Mouse (Mus musculus) CH12.LX (cell line): ENCODE measurements around the gene Gm45521. TPM values are rescaled to one million over a fixed set of nuclear protein-coding genes. Genes with fewer than 3 reads are reported as not detected.

Experiments used
- DNase-seq: peaks from one replicate; pipeline ENCODE4 v3.0.0-alpha.2; 2013; ENCODE audit errors: extremely low read depth
- H3K27ac ChIP-seq: 2 replicates; pipeline ENCODE4 v1.5.1; 2012; ENCODE audit warnings: low read depth, mild to moderate bottlenecking, control low read depth, moderate library complexity; ENCODE audit not compliant: insufficient read depth
- H3K27me3 ChIP-seq: replicated peaks from 2 replicates; pipeline ENCODE3; 2012; ENCODE audit warnings: inconsistent platforms
- H3K36me3 ChIP-seq, 2 experiments: replicated peaks in 1 of 2; 2 replicates each; pipeline versions ENCODE3 to v1.6.1; 2012; ENCODE audit warnings: inconsistent platforms in 1 of 2, low read length in 1 of 2, mild to moderate bottlenecking in 1 of 2, mixed read lengths in 1 of 2, moderate library complexity in 1 of 2; ENCODE audit not compliant: control insufficient read depth in 1 of 2, insufficient read depth in 1 of 2
- H3K4me1 ChIP-seq, 2 experiments: 2 replicates each; pipeline ENCODE4 v1.6.1; 2012; ENCODE audit warnings: inconsistent platforms in 1 of 2, moderate library complexity in 1 of 2; ENCODE audit not compliant: insufficient read depth in 2 of 2, control insufficient read depth in 1 of 2
- H3K4me2 ChIP-seq: 2 replicates; pipeline ENCODE4 v1.6.1; 2012; ENCODE audit warnings: low read depth, mild to moderate bottlenecking, control low read depth; ENCODE audit not compliant: poor library complexity, insufficient read depth, severe bottlenecking
- H3K4me3 ChIP-seq, 3 experiments: fragments of 150-350 bp in 1 of 3; sonication (generic) in 1 of 3; replicated peaks in 1 of 3; 2 replicates each; pipeline versions ENCODE3 to v1.5.1; 2011 to 2012; ENCODE audit warnings: low read depth in 2 of 3, low read length in 2 of 3, mild to moderate bottlenecking in 2 of 3, moderate library complexity in 2 of 3, control low read depth in 1 of 3, improper control_type of control experiment in 1 of 3, inconsistent platforms in 1 of 3, mixed read lengths in 1 of 3; ENCODE audit not compliant: poor library complexity in 1 of 3
- H3K79me2 ChIP-seq: replicated peaks from 2 replicates; pipeline ENCODE4 v1.6.1; 2012; ENCODE audit warnings: mild to moderate bottlenecking, moderate library complexity; ENCODE audit not compliant: control insufficient read depth, poor library complexity, insufficient read depth, severe bottlenecking; ENCODE audit errors: extremely low read depth
- H3K9ac ChIP-seq: 2 replicates; pipeline ENCODE4 v1.6.1; 2012; ENCODE audit warnings: low read depth, mild to moderate bottlenecking, control low read depth, moderate library complexity; ENCODE audit not compliant: insufficient read depth
- H3K9me3 ChIP-seq: replicated peaks from 2 replicates; pipeline ENCODE3; 2012; ENCODE audit warnings: low read length, inconsistent platforms, mixed read lengths
- BHLHE40 ChIP-seq: IDR thresholded peaks from 2 replicates; pipeline ENCODE4 v1.6.1; 2011; ENCODE audit warnings: mild to moderate bottlenecking, low read depth, low read length, improper control_type of control experiment
- CHD1 ChIP-seq: IDR thresholded peaks from 2 replicates; pipeline ENCODE4 v1.6.1; 2012; ENCODE audit warnings: low read depth, low read length, improper control_type of control experiment, inconsistent platforms
- CHD2 ChIP-seq: IDR thresholded peaks from 2 replicates; pipeline ENCODE4 v1.6.1; 2011; ENCODE audit warnings: low read length, improper control_type of control experiment
- CTCF ChIP-seq, 2 experiments: IDR thresholded peaks in 1 of 2; conservative IDR thresholded peaks in 1 of 2; 2 replicates each; pipeline ENCODE4 v1.5.1; 2011 to 2012; ENCODE audit warnings: low read depth in 2 of 2, low read length in 2 of 2, improper control_type of control experiment in 1 of 2, inconsistent platforms in 1 of 2, mild to moderate bottlenecking in 1 of 2, moderate library complexity in 1 of 2
- E2F4 ChIP-seq: IDR thresholded peaks from 2 replicates; pipeline ENCODE4 v1.6.1; 2011; ENCODE audit warnings: low read depth, low read length, improper control_type of control experiment; ENCODE audit not compliant: insufficient replicate concordance
- EP300 ChIP-seq: IDR thresholded peaks from 2 replicates; pipeline ENCODE4 v1.6.1; 2011; ENCODE audit warnings: low read length, improper control_type of control experiment
- HCFC1 ChIP-seq: IDR thresholded peaks from 2 replicates; pipeline ENCODE4 v1.6.1; 2012; ENCODE audit warnings: low read depth, mild to moderate bottlenecking, inconsistent platforms, low read length, improper control_type of control experiment
- IRF4 ChIP-seq: IDR thresholded peaks from 2 replicates; pipeline ENCODE4 v1.6.1; 2014; ENCODE audit warnings: low read depth, mild to moderate bottlenecking, inconsistent platforms, low read length, improper control_type of control experiment
- KAT2A ChIP-seq: IDR thresholded peaks from 2 replicates; pipeline ENCODE4 v1.6.1; 2012; ENCODE audit warnings: low read length, improper control_type of control experiment, inconsistent platforms; ENCODE audit not compliant: insufficient replicate concordance
- MAX ChIP-seq: IDR thresholded peaks from 2 replicates; pipeline ENCODE4 v1.6.1; 2011; ENCODE audit warnings: low read length, improper control_type of control experiment
- MXI1 ChIP-seq: IDR thresholded peaks from 2 replicates; pipeline ENCODE4 v1.6.1; 2011; ENCODE audit warnings: mild to moderate bottlenecking, low read depth, low read length, improper control_type of control experiment
- NELFE ChIP-seq: IDR thresholded peaks from 2 replicates; pipeline ENCODE4 v1.6.1; 2011; ENCODE audit warnings: low read depth, low read length, improper control_type of control experiment
- NRF1 ChIP-seq: IDR thresholded peaks from 2 replicates; pipeline ENCODE4 v1.6.1; 2014; ENCODE audit warnings: low read depth, mild to moderate bottlenecking, inconsistent platforms, low read length, improper control_type of control experiment, moderate library complexity
- PAX5 ChIP-seq: IDR thresholded peaks from 2 replicates; pipeline ENCODE4 v1.6.1; 2012; ENCODE audit warnings: low read length, inconsistent platforms, mixed read lengths
- SIN3A ChIP-seq: IDR thresholded peaks from 2 replicates; pipeline ENCODE4 v1.6.1; 2012; ENCODE audit warnings: low read length, improper control_type of control experiment, inconsistent platforms
- SMC3 ChIP-seq: IDR thresholded peaks from 2 replicates; pipeline ENCODE4 v1.6.1; 2011; ENCODE audit warnings: low read depth, low read length, improper control_type of control experiment
- UBTF ChIP-seq: IDR thresholded peaks from 2 replicates; pipeline ENCODE4 v1.6.1; 2012; ENCODE audit warnings: low read depth, mild to moderate bottlenecking, inconsistent platforms, low read length, improper control_type of control experiment, moderate library complexity
- USF2 ChIP-seq: conservative IDR thresholded peaks from 2 replicates; pipeline ENCODE4 v1.6.1; 2011; ENCODE audit warnings: low read depth, low read length, improper control_type of control experiment
- ZC3H11A ChIP-seq: IDR thresholded peaks from 2 replicates; pipeline ENCODE4 v1.6.1; 2012; ENCODE audit warnings: low read depth, mild to moderate bottlenecking, inconsistent platforms, low read length, improper control_type of control experiment
- ZKSCAN1 ChIP-seq: IDR thresholded peaks from 2 replicates; pipeline ENCODE4 v1.6.1; 2012; ENCODE audit warnings: low read depth, inconsistent platforms, low read length, improper control_type of control experiment, borderline replicate concordance
- ZMIZ1 ChIP-seq: IDR thresholded peaks from 2 replicates; pipeline ENCODE4 v1.6.1; 2012; ENCODE audit warnings: low read depth, mild to moderate bottlenecking, inconsistent platforms, low read length, improper control_type of control experiment
- dilution Hi-C: fragments of 300-500 bp; cut with MboI; formaldehyde crosslinking; loops from 2 replicates; pipeline ENCODE4 v1.14.3; 2020; ENCODE audit warnings: low sequenced_read_pairs; ENCODE audit not compliant: extremely low pct_unique_long_range_greater_than_20kb, extremely low pct_ligation_motif_present
- in situ Hi-C: fragments of 300-500 bp; cut with MboI; formaldehyde crosslinking; loops from 3 replicates; pipeline ENCODE4 v1.14.3; 2019; ENCODE audit warnings: low sequenced_read_pairs, low pct_ligation_motif_present, low pct_unique_long_range_greater_than_20kb, mixed read lengths
- polyA plus RNA-seq: library from polyadenylated mRNA; unstranded; fragments of >175 nt; gene quantifications from 2 replicates; pipeline ENCODE4 v1.2.1, GENCODE M21; 2012; ENCODE audit warnings: low read depth; ENCODE audit not compliant: insufficient read length
- total RNA-seq, 2 experiments: library from RNA; depleted of rRNA; stranded (reverse); fragments of 300-350 nt in 1 of 2; fragments of >200 nt in 1 of 2; gene quantifications; 2 replicates each; pipeline ENCODE4 v1.2.3; 2012 to 2014

Gene Gm45521
- total and polyA plus RNA-seq, 3 experiments, result not detected

- TF ChIP-seq CHD1, result no peak
- TF ChIP-seq MAX, result peak; percentile 74
- TF ChIP-seq ZC3H11A, result no peak
- no peak for TF ChIP-seq HCFC1
- TF ChIP-seq PAX5, result no peak
- TF ChIP-seq ZMIZ1, result no peak
- no peak for TF ChIP-seq E2F4
- peak; percentile 60 for TF ChIP-seq SMC3
- TF ChIP-seq CTCF (conservative IDR thresholded peaks at IDR 0.05 in 1 of 2, IDR thresholded peaks at IDR 0.05 in 1 of 2; ENCODE audit: low read depth in 2 of 2, low read length in 2 of 2), result peak in 1 of 2 experiments; percentile 64; a peak in 3 of 4 replicates
- no peak for TF ChIP-seq SIN3A
- TF ChIP-seq CHD2, result 0 out of 2 replicates have a peak, but pooled peaks have one; percentile 18
- no peak for TF ChIP-seq MXI1
- no peak for TF ChIP-seq KAT2A
- TF ChIP-seq NRF1, result no peak
- TF ChIP-seq BHLHE40, result no peak
- TF ChIP-seq EP300, result no peak
- no peak for TF ChIP-seq IRF4
- no peak for TF ChIP-seq UBTF
- TF ChIP-seq, all 38 proteins: peak for 8
These were observed 12.6 kb upstream of the Gm45521 start (continued) for GRCm38 (mm10) chr14:7944349-7945039.

GRCm38 (mm10) chr14:7945261-7945660, 11.8 kb upstream of the Gm45521 start:
- H3K9ac ChIP-seq, result no peak overlapping the region
- H3K36me3 ChIP-seq, result peaks cover 69 to 96% of the 10 kb centered on the region in 2 experiments
- H3K79me2 ChIP-seq, result no peaks in the 10 kb centered on the region
- H3K27ac ChIP-seq, result no peak overlapping the region
- H3K27me3 ChIP-seq, result no peaks in the 10 kb centered on the region
- H3K9me3 ChIP-seq, result no peaks in the 10 kb centered on the region
- no peak overlapping the region for H3K4me2 ChIP-seq
- in situ Hi-C loops, result no loop called here
- H3K4me1 ChIP-seq, result peaks cover 0 to 18% of the 10 kb centered on the region in 2 experiments; a peak in 2 of 4 replicates
- no peak for DNase-seq
- dilution Hi-C loops, result no loop called here
- TF ChIP-seq ZKSCAN1 (no peak), MAX (no peak), NELFE (no peak), SMC3 (no peak), KAT2A (no peak), USF2 (no peak)
- no peak overlapping the region for H3K4me3 ChIP-seq
